Mouse (Mus musculus) olfactory bulb, adult 2 months (tissue): ENCODE results near the gene Slc2a1.

ENCODE experiments used
- CTCF ChIP-seq: fragments of 200-500 bp; IDR thresholded peaks from 2 replicates; pipeline ENCODE4 v1.5.1; 2012; ENCODE audit warnings: low read depth, mild to moderate bottlenecking, low read length, moderate library complexity; ENCODE audit not compliant: insufficient read depth
- POLR2A ChIP-seq: fragments of 200-500 bp; IDR thresholded peaks from 2 replicates; pipeline ENCODE4 v1.6.1; 2012; ENCODE audit warnings: mild to moderate bottlenecking, low read depth, low read length, moderate library complexity; ENCODE audit not compliant: insufficient read depth

DNA sequence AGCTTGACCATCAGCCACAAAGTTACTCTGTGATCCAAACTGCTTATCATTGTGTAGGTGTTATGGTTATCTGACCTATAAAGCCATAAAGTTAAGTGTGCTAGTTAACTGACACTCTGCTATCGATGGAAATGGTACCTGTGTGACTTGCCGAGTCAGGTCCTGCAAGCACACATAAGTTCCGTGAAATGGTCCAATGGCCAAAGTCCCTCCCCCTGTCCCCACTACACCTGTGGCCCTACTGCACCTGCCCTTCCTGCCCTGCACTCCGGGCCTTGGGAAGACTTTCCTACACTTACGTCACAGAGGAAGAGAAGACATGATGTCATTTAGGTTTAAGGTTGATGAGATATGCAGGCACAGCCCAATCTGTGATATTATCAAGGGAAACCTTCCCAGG is 38.8 kb downstream of the Slc2a1 start:
- no peak for TF ChIP-seq CTCF
- TF ChIP-seq POLR2A: no peak
